Mouse (Mus musculus): ENCODE data around the gene Usp34.

DNA sequence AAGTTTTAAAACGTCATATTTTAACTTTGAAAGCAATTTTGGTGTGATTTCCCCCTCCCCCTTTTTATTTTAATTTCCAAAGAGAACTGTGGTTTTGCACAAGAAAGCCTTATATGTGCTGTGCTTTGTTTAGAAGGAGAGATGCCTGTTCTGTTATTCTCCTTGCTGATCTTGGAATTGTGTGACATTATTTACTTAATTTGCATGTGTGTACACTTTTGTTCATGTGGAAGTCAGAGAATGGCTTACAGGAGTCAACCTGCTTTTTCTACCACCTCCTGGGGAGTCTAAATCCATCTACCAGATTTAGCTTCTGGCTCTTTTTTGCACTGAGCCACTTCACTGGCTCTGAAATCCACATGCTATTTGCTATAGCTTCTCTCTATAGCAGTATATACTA is 76.1 kb downstream of the Usp34 start:
- no peak for TF ChIP-seq CTCF (IDR thresholded peaks at IDR 0.05; ENCODE audit: low read depth)
- no peak for TF ChIP-seq EP300 (IDR thresholded peaks at IDR 0.05; ENCODE audit: low read depth)

Data from heart, postnatal 0 days (tissue).